Mouse (Mus musculus): ENCODE data around the gene Smad3.

The Smad3 gene

GRCm38 (mm10) chr9:63664300-63664745 lies 93.5 kb downstream of the Smad3 start:
- peak; percentile 56 for DNase-seq (ENCODE audit: low spot score)

DNA sequence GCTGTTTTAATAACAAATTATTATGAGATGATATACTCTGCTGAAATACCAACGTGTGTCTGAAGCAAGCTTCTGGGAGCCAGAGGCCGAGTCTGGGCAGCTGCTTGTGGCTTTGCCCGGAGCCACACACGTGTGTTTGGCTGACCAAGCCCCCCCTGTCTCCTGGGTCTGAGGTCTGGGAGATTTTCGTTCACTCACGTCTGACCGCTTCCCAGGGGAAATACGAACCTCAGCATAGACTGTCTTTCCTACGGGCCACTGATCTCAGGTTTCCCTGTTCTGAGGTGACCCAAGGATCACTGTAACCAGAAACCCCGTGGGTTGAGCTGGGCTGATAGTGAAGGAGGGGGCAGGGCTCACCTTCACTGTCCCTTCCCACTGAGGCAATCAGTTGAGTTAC lies 94.6 kb downstream of the Smad3 start:
- DNase-seq (ENCODE audit: low spot score) = no peak

DNA sequence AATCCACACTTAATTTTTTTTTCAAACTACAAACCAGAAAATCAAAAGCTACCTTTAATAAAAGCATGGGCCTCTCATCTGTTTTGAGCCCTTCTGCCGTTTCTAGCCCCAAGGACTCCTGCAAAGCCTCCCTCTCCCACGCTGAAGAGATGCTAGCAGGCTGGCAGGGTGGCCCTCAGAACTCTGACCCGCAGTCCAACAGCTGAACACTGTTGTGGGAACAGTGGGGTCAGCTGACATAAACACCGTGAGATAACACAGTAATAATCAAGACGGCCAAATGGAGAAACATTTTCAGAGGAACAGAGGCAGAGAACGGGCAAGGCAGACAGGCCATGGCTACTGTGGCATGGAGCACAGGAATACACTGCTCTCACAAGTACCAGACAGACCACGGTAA lies 95.0 kb downstream of the Smad3 start:
- peak; percentile 84 for DNase-seq (ENCODE audit: low spot score)

DNA sequence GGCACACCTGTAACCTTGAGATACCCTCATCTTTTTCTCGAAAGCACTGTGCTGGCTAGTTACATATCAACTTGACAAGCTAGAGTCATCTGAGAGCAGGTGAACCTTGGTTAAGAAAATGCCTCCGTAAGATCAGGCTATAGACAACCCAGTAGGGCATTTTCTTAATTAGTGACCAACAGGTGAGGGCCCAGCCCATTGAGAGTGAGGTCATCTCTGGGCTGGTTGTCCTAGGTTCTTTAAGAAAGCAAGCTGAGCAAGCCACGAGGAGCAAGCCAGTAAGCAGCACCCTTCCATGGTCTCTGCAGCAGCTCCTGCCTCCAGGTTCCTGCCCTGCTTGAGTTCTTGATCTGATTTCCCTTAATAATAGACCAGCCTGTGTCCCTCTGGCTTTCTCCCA lies 97.1 kb downstream of the Smad3 start:
- no peak for DNase-seq (ENCODE audit: low spot score)

- DNase-seq (ENCODE audit: low spot score) = no peak
Measured at GRCm38 (mm10) chr9:63660061-63660460, 97.7 kb downstream of the Smad3 start.

DNA sequence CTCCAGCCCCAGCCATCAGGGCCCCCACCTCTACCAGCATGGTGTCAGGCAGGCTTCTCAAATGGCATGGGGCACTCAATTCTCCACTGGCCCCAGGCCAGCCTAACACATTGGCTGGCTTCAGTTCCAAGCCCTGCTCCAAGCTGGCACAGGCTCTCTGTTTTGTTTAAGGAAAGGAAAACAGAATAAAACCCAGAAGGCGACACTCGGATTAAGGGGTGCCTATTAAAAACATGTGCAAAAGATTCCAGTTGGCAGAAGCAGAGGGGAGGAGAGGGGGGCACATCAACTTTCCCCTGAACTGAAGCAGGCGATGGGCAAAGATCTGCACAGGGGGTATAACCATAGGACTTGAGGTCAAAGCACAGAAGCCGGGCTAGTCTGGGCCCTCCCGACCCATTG lies 98.8 kb downstream of the Smad3 start:
- DNase-seq (ENCODE audit: low spot score) = no peak

DNA sequence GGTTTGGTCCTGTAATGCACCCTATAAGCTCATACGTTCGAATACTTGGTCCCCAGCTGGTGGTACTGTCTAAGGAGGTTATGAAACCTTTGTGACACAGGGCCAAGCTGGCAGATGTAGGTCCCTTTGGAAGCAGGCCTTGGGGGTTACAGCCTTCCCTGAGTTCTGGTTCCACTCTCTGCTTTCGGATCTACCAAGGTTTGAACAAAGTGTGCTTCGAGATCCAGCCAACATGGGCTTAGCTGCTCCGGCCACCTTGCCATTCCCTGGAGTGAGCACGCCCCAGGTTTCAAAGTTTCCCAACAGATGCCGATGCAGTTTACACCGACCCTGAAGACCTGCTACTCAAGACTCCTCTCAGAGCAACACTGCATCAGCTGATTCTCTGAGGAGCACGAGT lies 99.4 kb downstream of the Smad3 start:
- DNase-seq (ENCODE audit: low spot score) = no peak

DNA sequence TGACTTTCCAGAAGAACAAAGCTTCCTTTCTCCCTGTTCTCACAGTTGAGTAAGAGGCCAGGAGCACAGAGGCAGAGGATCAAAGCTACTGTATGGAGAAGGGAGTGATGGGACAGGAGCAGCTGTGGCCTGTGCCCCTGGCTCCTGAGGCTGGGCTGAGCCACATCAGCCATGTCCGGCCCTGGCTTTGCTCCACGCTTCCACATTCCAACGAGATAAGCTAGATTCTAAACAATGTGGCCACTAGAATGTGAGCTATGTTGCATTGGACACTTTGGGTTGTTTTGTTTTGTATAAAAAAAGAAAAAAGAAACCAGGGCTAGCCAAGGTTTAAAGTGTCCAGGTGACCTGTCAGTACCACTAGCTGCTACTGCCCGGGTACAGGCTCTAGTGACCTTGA lies 100.6 kb downstream of the Smad3 start:
- peak; percentile 52 for DNase-seq (ENCODE audit: low spot score)

GRCm38 (mm10) chr9:63655092-63655491 lies 102.7 kb downstream of the Smad3 start:
- no peak for DNase-seq (ENCODE audit: low spot score)

DNA sequence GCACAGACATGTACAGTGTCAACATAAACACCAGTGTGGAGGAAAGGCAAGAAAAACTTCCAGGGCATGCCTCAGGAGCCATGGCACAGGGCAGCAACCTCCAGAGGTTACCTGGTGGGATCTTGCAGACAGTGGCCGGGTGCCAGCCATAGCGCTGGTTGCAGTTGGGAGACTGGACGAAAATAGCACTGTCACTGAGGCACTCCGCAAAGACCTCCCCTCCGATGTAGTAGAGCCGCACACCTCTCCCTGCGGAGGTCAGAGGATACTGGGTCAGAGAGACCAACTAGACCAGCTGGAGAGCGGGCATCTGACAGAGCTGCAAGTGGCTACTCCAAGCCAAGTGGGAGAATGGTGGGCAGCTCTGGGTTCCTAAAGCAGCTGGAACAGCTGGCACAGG lies 103.2 kb downstream of the Smad3 start:
- no peak for DNase-seq (ENCODE audit: low spot score)

DNA sequence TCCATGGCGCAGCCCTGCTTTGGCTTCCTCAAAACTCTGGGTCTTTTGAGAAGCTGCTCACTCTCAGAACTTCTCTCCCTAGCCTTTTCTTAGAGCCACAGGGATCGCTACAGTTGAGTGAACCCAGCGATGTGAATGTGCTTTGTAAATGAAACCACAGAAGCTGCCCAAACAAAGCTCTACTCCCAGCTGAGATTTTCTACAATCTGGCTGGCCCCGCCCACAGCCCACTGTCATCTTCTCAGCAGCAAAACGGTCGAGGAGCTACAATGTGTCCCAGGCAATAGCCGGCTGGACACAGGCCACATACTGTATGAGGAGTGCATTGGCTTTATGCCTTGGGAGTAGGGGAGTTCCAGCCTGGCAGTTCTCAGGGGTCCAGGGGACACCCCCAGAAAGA lies 104.1 kb downstream of the Smad3 start:
- DNase-seq (ENCODE audit: low spot score) = no peak

GRCm38 (mm10) chr9:63651594-63651993 lies 106.2 kb downstream of the Smad3 start:
- no peak for DNase-seq (ENCODE audit: low spot score)

DNA sequence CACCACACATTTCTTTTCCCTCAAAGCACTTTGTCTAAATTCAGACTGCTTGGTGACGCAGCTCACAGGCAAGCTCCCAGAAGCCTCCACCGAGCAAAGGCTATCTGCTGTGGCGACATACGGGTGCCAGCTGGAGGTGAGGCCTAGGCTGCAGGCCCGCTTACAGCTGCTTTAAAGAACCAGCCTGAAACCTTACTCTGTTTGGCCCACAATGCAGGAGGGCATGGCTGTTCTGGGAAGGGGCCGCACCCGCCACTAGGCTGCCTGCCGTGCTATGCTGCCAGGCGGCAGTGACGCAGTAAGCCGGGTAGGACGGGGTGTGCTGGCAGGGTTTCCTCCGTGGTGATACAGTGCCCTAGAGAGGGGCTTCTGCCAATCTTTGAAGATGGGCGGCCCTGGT lies 106.9 kb downstream of the Smad3 start:
- DNase-seq (ENCODE audit: low spot score) = no peak

DNA sequence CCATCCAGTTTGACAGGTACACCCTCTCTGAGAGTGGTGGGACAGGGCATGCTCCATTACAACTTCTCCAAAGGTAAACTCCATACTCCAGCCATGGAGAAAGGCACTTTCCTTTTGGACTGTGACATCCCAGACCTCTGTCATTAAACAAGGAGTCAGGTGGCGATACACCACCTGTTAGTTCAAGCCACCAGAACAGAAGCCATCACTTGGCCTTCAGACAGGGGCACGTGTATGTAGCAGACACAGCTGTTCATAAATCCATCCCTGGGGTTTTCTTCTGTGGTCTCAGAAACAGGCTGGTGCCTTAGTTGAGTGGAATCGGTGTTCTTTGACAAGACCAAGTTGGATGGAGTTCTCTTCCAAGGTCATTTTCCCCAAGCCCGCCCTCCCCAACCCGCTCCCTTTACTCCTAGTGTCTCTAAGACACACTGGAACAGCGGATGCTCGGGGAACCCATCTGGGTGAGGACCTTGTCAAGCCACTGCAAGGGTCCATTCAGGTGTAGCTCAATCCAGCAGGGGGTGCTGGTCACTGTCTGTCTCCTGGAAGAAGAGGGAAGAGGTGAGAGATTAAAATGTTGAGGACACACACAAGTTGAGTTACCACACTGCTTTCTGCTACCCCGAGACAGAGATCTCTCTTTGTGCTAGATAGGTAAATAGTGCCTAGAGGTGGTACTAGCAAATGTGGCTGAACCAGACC lies 107.8 kb downstream of the Smad3 start:
- no peak for DNase-seq (ENCODE audit: low spot score)

DNA sequence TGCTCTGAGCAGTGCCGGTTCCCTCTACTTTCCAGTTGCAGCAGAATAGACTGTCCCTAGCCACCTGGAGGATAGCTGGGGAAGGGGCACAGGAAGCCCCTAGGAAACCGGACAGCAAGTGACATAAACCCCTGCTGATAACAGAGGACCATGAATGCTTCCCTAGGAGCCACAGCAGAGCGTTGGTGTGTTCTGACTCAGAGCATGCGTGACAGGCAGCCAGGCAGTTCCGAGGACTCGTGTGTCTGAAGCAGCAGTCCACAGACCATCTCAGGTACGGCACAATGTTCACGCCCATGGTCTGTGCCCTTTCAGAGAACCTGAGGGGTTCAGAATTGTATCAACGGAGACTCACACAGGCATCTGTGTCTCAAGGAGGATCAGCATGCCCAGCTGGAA lies 109.3 kb downstream of the Smad3 start:
- no peak for DNase-seq (ENCODE audit: low spot score)

DNA sequence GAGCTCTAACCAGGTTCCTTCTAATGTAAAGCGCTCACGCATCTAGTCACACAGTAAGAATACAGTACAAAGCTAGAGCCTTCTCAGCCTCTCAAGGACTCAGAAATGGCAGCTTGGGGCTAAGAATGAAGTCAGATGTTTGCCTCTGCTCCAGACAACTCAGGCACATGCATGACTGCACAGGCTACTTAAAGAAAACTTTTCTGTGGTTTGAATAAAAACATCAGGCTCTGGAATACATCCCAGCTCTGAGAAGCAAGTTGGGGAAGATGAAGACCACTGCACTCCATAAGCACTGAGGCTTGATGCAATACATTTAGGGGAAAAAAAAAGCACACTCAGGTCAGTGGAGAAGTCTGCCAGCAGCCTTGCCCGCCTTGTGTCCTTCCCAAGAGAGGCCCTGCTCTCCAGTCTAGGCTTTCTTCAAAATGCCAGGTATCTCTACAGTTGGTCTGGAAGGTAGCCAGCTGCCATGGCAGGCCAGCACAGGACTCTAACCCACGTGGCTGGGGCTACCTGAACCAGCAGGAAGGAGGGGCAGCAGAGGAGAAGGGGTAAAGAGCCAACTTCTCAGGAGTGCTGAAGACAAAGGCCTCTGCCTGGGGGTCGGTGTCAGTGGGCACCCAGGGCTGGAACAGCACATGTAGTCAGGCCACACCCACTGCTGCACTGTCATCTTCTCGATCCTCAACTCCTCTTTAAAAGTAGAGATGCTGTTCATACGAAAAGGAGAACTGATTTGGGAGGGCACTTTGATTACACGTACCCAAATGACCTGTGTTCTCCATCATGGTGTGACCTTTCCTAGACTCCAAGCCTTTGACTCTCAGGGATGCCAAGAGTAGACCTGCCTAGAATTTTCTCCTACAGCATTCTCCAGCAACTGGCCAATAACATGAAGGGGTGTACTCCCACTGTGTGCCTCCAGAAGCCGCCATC lies 109.9 kb downstream of the Smad3 start:
- no peak for DNase-seq (ENCODE audit: low spot score)

DNA sequence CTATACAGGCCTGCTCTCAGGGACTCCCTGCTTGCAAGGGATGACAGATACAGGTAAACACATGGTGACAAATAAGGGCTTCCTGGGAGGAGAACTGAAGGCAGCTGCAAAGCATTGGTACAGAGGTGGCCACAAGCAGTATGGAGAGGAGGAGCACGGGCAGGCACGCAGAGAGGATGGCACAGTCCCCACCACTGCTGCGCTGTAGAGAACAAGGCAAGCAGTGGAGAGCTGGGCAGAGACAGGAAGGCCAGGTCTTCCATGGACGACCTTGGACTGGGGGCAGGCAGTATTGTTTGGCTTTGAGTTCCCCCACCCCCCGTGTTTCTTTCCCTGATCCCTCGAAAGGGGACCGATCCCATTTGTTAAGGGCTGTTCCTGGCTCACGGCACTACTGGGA lies 112.7 kb downstream of the Smad3 start:
- DNase-seq (ENCODE audit: low spot score) = no peak

DNA sequence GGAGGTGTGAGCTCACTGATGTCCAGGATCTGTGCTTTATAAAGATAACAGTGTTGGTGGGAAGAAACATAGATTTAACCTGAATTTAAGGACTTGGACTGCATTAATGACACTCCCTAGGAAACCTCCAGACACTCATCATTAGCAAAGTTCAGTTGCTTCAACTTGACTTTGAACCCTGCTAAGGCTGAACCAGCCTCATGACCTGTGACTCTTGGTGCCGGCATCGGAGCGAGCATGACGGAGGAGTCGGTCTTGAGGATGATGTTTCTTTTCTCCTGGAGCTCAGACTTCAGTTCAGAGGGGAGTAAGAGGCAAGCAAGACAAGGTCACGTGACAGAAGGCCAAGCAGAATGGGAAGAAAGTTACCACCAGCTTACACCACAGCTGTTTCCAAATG lies 113.8 kb downstream of the Smad3 start:
- no peak for DNase-seq (ENCODE audit: low spot score)

- DNase-seq (ENCODE audit: low spot score) = no peak
Measured at GRCm38 (mm10) chr9:63641983-63642646, 115.7 kb downstream of the Smad3 start.

- DNase-seq (ENCODE audit: low spot score) = no peak
Measured at GRCm38 (mm10) chr9:63636113-63636512, 121.7 kb downstream of the Smad3 start.

GRCm38 (mm10) chr9:63633334-63633733 lies 124.5 kb downstream of the Smad3 start:
- no peak for DNase-seq (ENCODE audit: low spot score)

GRCm38 (mm10) chr9:63632924-63633323 lies 124.9 kb downstream of the Smad3 start:
- no peak for DNase-seq (ENCODE audit: low spot score)

DNA sequence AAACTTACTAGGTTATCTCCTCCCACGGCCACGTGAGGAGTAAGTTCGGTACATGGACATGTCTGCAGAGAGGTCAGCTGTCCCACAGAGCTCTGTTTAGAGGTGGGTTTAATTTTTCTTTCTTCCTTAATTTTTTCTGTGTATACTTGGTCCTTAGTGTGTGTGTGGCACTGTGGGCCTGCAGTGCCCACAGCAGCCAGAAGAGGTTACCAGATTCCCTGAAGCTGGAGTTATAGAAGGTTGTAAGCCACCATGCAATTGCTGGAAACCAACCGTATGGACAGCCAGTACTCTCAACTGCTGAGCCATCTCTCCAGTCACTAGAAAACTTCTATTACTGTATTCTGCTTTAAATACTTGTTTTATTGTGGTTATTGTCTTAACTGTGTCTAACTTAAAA lies 125.7 kb downstream of the Smad3 start:
- DNase-seq (ENCODE audit: low spot score) = no peak
